Mouse (Mus musculus): ENCODE data around the gene Rnase13. TPM values are rescaled to one million over a fixed set of nuclear protein-coding genes. Genes with fewer than 3 reads are reported as not detected.
A peak's percentile ranks its signal among the peaks of the same experiment; 100 is the strongest.
"Not testable (repeated sequence)": the region's sequence is repeated elsewhere in the genome, so short reads cannot be mapped to it uniquely, and the experiment has no call there.

The Rnase13 gene
- polyA plus RNA-seq, 1 experiment from 2014 or later, result not detected

- Histone ChIP-seq H3K36me3 (ENCODE audit: control insufficient read depth, insufficient read depth) (no peaks in the 10 kb centered on the region), H3K9me3 (replicated peaks; ENCODE audit: control insufficient read depth, low read length) (no peaks in the 10 kb centered on the region), H3K4me3 (ENCODE audit: low read length) (no peak overlapping the region), H3K27ac (ENCODE audit: low read length) (no peak overlapping the region), H3K9ac (ENCODE audit: low read length) (no peak overlapping the region), H3K4me1 (ENCODE audit: control insufficient read depth, insufficient read depth, low read length) (peaks cover 5% of the 10 kb centered on the region), H3K4me2 (ENCODE audit: low read depth, low read length) (no peak overlapping the region), H3K27me3 (ENCODE audit: control insufficient read depth, insufficient read depth, low read length) (no peaks in the 10 kb centered on the region)
- WGBS, result 59% methylated on average over 10 of the region's 10 CpGs
- no peak for ATAC-seq (replicated peaks; ENCODE audit: extremely low read depth, insufficient read depth, low FRiP score)
These were observed 9.8 kb upstream of the Rnase13 start for GRCm38 (mm10) chr14:51932092-51933020.

DNA sequence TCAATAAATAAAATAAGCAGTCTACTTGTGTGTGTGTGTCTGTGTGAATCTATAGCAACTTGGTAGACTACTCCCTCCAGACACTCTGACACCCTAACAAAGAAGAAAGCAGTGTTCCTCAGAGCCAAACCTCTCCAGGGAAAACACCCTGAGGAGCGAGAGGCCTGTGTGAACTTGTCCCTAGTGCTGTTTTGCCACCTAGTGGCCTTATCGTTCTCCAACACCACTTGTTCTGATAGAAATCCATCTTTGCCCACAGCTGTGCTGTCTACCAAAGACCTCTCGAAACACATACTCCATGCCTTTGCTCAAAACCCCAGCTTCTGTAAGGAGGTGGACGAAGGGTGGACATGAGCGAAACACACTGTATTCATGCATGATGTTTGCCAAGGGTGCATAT is 8.3 kb upstream of the Rnase13 start:
- no peak overlapping the region for H3K9ac ChIP-seq (ENCODE audit: low read length)
- H3K27ac ChIP-seq (ENCODE audit: low read length), result peak overlapping the region; percentile 25; the same call in 1 of the 2 replicates
- H3K9me3 ChIP-seq (replicated peaks; ENCODE audit: control insufficient read depth, low read length), result no peaks in the 10 kb centered on the region
- H3K36me3 ChIP-seq (ENCODE audit: control insufficient read depth, insufficient read depth), result no peaks in the 10 kb centered on the region
- ATAC-seq (replicated peaks; ENCODE audit: extremely low read depth, insufficient read depth, low FRiP score), result peak; percentile 88
- H3K4me3 ChIP-seq (ENCODE audit: low read length), result no peak overlapping the region
- no peaks in the 10 kb centered on the region for H3K27me3 ChIP-seq (ENCODE audit: control insufficient read depth, insufficient read depth, low read length)
- H3K4me2 ChIP-seq (ENCODE audit: low read depth, low read length), result no peak overlapping the region
- peaks cover 5% of the 10 kb centered on the region for H3K4me1 ChIP-seq (ENCODE audit: control insufficient read depth, insufficient read depth, low read length)
- 28% methylated on average over 5 of the region's 5 CpGs for WGBS

GRCm38 (mm10) chr14:51929968-51930367 is 7.4 kb upstream of the Rnase13 start:
- Histone ChIP-seq H3K36me3 (ENCODE audit: control insufficient read depth, insufficient read depth) (no peaks in the 10 kb centered on the region), H3K4me2 (ENCODE audit: low read depth, low read length) (no peak overlapping the region), H3K27ac (ENCODE audit: low read length) (no peak overlapping the region), H3K4me1 (ENCODE audit: control insufficient read depth, insufficient read depth, low read length) (peaks cover 5% of the 10 kb centered on the region), H3K9me3 (replicated peaks; ENCODE audit: control insufficient read depth, low read length) (no peaks in the 10 kb centered on the region), H3K9ac (ENCODE audit: low read length) (no peak overlapping the region), H3K4me3 (ENCODE audit: low read length) (no peak overlapping the region), H3K27me3 (ENCODE audit: control insufficient read depth, insufficient read depth, low read length) (no peaks in the 10 kb centered on the region)
- WGBS, result 53% methylated on average over 9 of the region's 9 CpGs
- ATAC-seq (replicated peaks; ENCODE audit: extremely low read depth, insufficient read depth, low FRiP score), result no peak

- Histone ChIP-seq H3K27me3 (ENCODE audit: control insufficient read depth, insufficient read depth, low read length) (no peaks in the 10 kb centered on the region), H3K4me1 (ENCODE audit: control insufficient read depth, insufficient read depth, low read length) (peaks cover 5% of the 10 kb centered on the region), H3K4me2 (ENCODE audit: low read depth, low read length) (no peak overlapping the region), H3K4me3 (ENCODE audit: low read length) (no peak overlapping the region), H3K9ac (ENCODE audit: low read length) (no peak overlapping the region), H3K9me3 (replicated peaks; ENCODE audit: control insufficient read depth, low read length) (no peaks in the 10 kb centered on the region), H3K27ac (ENCODE audit: low read length) (peak overlapping the region; percentile 19), H3K36me3 (ENCODE audit: control insufficient read depth, insufficient read depth) (no peaks in the 10 kb centered on the region)
- 66% methylated on average over 8 of the region's 8 CpGs for WGBS
- peak; percentile 43 for ATAC-seq (replicated peaks; ENCODE audit: extremely low read depth, insufficient read depth, low FRiP score)
These were observed 6.9 kb upstream of the Rnase13 start for GRCm38 (mm10) chr14:51929309-51929943.

DNA sequence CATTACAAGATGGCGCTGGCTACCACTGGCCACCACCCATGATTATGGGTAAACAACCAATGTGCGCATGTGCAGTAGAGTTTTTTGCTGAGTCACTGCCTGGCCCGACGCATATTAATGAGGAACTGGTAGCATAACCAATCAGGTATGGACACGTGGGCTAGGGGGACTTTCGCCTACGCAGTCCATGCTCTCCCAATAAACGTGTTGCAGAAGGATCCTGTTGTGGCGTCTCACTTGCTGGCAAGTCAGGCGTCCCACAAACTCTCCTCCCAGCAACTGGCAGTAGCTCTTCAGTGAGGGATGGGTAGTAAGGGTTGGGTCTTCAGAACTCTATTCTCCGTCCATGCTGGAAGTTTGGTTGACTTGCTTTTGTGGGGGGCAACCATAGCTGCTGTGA is 4.4 kb upstream of the Rnase13 start:
- ATAC-seq (replicated peaks; ENCODE audit: extremely low read depth, insufficient read depth, low FRiP score); H3K27ac ChIP-seq (ENCODE audit: low read length); H3K9ac ChIP-seq (ENCODE audit: low read length); H3K4me3 ChIP-seq (ENCODE audit: low read length); H3K36me3 ChIP-seq (ENCODE audit: control insufficient read depth, insufficient read depth); H3K9me3 ChIP-seq (replicated peaks; ENCODE audit: control insufficient read depth, low read length); H3K4me2 ChIP-seq (ENCODE audit: low read depth, low read length); H3K27me3 ChIP-seq (ENCODE audit: control insufficient read depth, insufficient read depth, low read length): not testable (repeated sequence)
- peaks cover 18% of the 10 kb centered on the region for H3K4me1 ChIP-seq (ENCODE audit: control insufficient read depth, insufficient read depth, low read length)
- 93% methylated on average over 11 of the region's 11 CpGs for WGBS

DNA sequence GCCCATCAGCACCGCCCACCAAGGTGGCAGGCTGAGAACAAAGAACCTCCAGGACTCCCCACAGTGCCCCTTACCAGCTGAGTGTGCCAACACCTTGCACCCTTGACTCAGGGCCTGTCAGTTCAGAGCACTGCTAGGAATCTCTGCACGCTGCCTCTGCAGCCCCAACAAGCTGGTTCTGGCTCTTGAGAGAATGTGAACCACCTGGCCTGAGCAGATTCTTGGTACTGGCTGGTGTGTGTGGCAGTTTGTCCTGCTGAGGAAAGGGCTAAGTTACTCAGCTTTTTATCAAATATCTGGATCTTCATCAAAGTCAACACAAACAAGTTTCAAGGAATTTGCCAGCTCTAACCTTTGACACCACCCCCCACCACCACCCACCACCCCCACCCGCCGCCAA is 919 bp upstream of the Rnase13 start:
- ATAC-seq (replicated peaks; ENCODE audit: extremely low read depth, insufficient read depth, low FRiP score), result no peak
- Histone ChIP-seq H3K27ac (ENCODE audit: low read length) (no peak overlapping the region), H3K27me3 (ENCODE audit: control insufficient read depth, insufficient read depth, low read length) (no peaks in the 10 kb centered on the region), H3K9me3 (replicated peaks; ENCODE audit: control insufficient read depth, low read length) (no peaks in the 10 kb centered on the region), H3K4me3 (ENCODE audit: low read length) (no peak overlapping the region), H3K4me1 (ENCODE audit: control insufficient read depth, insufficient read depth, low read length) (peaks cover 19% of the 10 kb centered on the region), H3K9ac (ENCODE audit: low read length) (no peak overlapping the region), H3K36me3 (ENCODE audit: control insufficient read depth, insufficient read depth) (no peaks in the 10 kb centered on the region), H3K4me2 (ENCODE audit: low read depth, low read length) (no peak overlapping the region)
- WGBS, result 68% methylated on average over 4 of the region's 4 CpGs

DNA sequence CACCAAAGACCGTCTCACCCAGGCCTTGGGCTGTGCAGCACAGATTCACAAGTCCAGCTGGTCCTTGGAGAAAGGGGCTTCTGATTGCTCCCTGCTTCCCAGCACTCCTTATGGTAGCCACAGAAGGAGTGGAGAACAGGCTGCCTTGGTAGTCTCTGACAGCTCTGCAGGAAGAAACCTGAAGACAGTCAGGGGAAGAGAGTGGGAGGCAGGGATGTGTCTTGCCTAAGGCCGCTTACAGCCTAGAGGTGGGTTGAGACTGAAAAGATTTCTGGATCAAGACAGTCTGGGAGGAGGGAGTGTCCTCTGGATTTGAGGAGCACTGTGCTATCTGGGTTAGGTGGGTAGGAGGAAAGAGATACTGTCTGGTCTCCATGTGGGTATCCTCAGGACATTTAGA is 337 bp upstream of the Rnase13 start:
- Histone ChIP-seq H3K4me3 (ENCODE audit: low read length) (no peak overlapping the region), H3K4me1 (ENCODE audit: control insufficient read depth, insufficient read depth, low read length) (peaks cover 19% of the 10 kb centered on the region), H3K27me3 (ENCODE audit: control insufficient read depth, insufficient read depth, low read length) (no peaks in the 10 kb centered on the region), H3K9ac (ENCODE audit: low read length) (no peak overlapping the region), H3K4me2 (ENCODE audit: low read depth, low read length) (no peak overlapping the region), H3K9me3 (replicated peaks; ENCODE audit: control insufficient read depth, low read length) (no peaks in the 10 kb centered on the region), H3K36me3 (ENCODE audit: control insufficient read depth, insufficient read depth) (no peaks in the 10 kb centered on the region), H3K27ac (ENCODE audit: low read length) (no peak overlapping the region)
- no peak for ATAC-seq (replicated peaks; ENCODE audit: extremely low read depth, insufficient read depth, low FRiP score)
- 84% methylated on average over 2 of the region's 2 CpGs for WGBS

GRCm38 (mm10) chr14:51921759-51922570 is 608 bp downstream of the Rnase13 start:
- H3K4me2 ChIP-seq (ENCODE audit: low read depth, low read length), result no peak overlapping the region; the same call in 1 of the 2 replicates
- peak; percentile 64 for ATAC-seq (replicated peaks; ENCODE audit: extremely low read depth, insufficient read depth, low FRiP score)
- no peak overlapping the region for H3K4me3 ChIP-seq (ENCODE audit: low read length)
- H3K4me1 ChIP-seq (ENCODE audit: control insufficient read depth, insufficient read depth, low read length), result peaks cover 19% of the 10 kb centered on the region
- H3K36me3 ChIP-seq (ENCODE audit: control insufficient read depth, insufficient read depth), result no peaks in the 10 kb centered on the region
- WGBS, result 51% methylated on average over 16 of the region's 16 CpGs
- H3K27me3 ChIP-seq (ENCODE audit: control insufficient read depth, insufficient read depth, low read length), result no peaks in the 10 kb centered on the region
- H3K9ac ChIP-seq (ENCODE audit: low read length), result peak overlapping the region; percentile 49; the same call in 1 of the 2 replicates
- no peaks in the 10 kb centered on the region for H3K9me3 ChIP-seq (replicated peaks; ENCODE audit: control insufficient read depth, low read length)
- peak overlapping the region; percentile 68 for H3K27ac ChIP-seq (ENCODE audit: low read length)

Data from heart, embryonic 16.5 days (tissue).